22 mouse cellular contexts compared by ENCODE assay signal in genomic region chr7:74346451-74346850, GRCm38 (mm10).
A peak's percentile ranks its signal among the peaks of the same experiment; 100 is the strongest.
DNase-seq lines count a peak whose midpoint lies in the region; ATAC-seq lines count a peak whose summit lies in the region.
"Had no signal": no experiment of that assay in that cellular context is flagged by ENCODE, and none has a peak within 500 bp of the region (broad histone marks: within the 10 kb centered on the region; RNA-seq: fewer than 3 reads in every experiment).

No protein-coding gene starts in this region.

- H3K4me3 ChIP-seq in embryonic facial prominence, embryonic 10.5 days, result no peak overlapping the region
- no peak overlapping the region for H3K4me3 ChIP-seq in limb, embryonic 11.5 days (ENCODE audit: low read depth, low read length)
- H3K4me3 ChIP-seq: gastrocnemius, adult 2 months; heart, embryonic 10.5 days; midbrain, embryonic 13.5 days; neural tube, embryonic 12.5 days had no signal

- H3K27me3 ChIP-seq in embryonic facial prominence, embryonic 10.5 days (replicated peaks; ENCODE audit: low read depth, poor library complexity, severe bottlenecking), result no peaks in the 10 kb centered on the region
- no peaks in the 10 kb centered on the region for H3K27me3 ChIP-seq in limb, embryonic 11.5 days (ENCODE audit: control insufficient read depth, insufficient read depth, low read length)
- H3K27me3 ChIP-seq: midbrain, embryonic 13.5 days; neural tube, embryonic 12.5 days had no signal

- H3K4me1 ChIP-seq in embryonic facial prominence, embryonic 10.5 days, result peaks cover 20% of the 10 kb centered on the region
- H3K4me1 ChIP-seq in limb, embryonic 11.5 days (ENCODE audit: control insufficient read depth, insufficient read depth, low read length), result peaks cover 1% of the 10 kb centered on the region; the same call in 1 of the 2 replicates

- H3K36me3 ChIP-seq in embryonic facial prominence, embryonic 10.5 days (replicated peaks), result no peaks in the 10 kb centered on the region
- no peaks in the 10 kb centered on the region for H3K36me3 ChIP-seq in limb, embryonic 11.5 days (ENCODE audit: control insufficient read depth, insufficient read depth, low read length)
- H3K36me3 ChIP-seq: midbrain, embryonic 13.5 days; neural tube, embryonic 12.5 days had no signal

- H3K4me2 ChIP-seq in limb, embryonic 11.5 days (ENCODE audit: low read depth, severe bottlenecking), result no peak overlapping the region
- H3K4me2 ChIP-seq: liver, embryonic 11.5 days; midbrain, embryonic 13.5 days; neural tube, embryonic 12.5 days had no signal

- peak overlapping the region; percentile 66 for H3K27ac ChIP-seq in embryonic facial prominence, embryonic 10.5 days (replicated peaks)
- H3K27ac ChIP-seq in limb, embryonic 11.5 days (replicated peaks; ENCODE audit: low read depth, low read length), result peak overlapping the region; percentile 30
- H3K27ac ChIP-seq: gastrocnemius, adult 2 months; heart, embryonic 10.5 days; midbrain, embryonic 13.5 days; neural tube, embryonic 12.5 days had no signal

- ATAC-seq in limb, embryonic 11.5 days (ENCODE audit: insufficient number of reproducible peaks, low FRiP score, low TSS enrichment, low read depth), result peak; percentile 68; the same call in 1 of the 2 replicates
- ATAC-seq: intestine, embryonic 16.5 days; midbrain, embryonic 13.5 days had no signal

- DNase-seq in Muller cell, postnatal 12 days (ENCODE audit: inconsistent ontology term), result peak; percentile 56
- DNase-seq in embryonic facial prominence, embryonic 10.5 days (ENCODE audit: low spot score), result peak; percentile 20
- DNase-seq in fibroblast of lung, adult 2 months (ENCODE audit: low read depth), result peak; percentile 49
- no peak for DNase-seq in limb, embryonic 11.5 days (ENCODE audit: low spot score)
- DNase-seq in left cerebral cortex, adult 11 months (ENCODE audit: low spot score), result no peak
- no peak for DNase-seq in MN1 (ENCODE audit: low spot score)
- no peak for DNase-seq in embryo, embryonic 10 days (ENCODE audit: low spot score)
- DNase-seq in adrenal gland, postnatal 25 days, result no peak
- DNase-seq: adrenal gland, postnatal 36 days; cerebellum, adult 9-10 months; gastrocnemius, adult 2 months; kidney, adult 9 months; kidney, postnatal 14 days; layer of hippocampus, postnatal 36 days; lung, adult 18-20 months; lung, postnatal 10 days; thymus, postnatal 14 days had no signal

- H3K9ac ChIP-seq in limb, embryonic 11.5 days (ENCODE audit: low read length), result no peak overlapping the region
- H3K9ac ChIP-seq: midbrain, embryonic 13.5 days; neural tube, embryonic 12.5 days had no signal

- H3K9me3 ChIP-seq in embryonic facial prominence, embryonic 10.5 days, result no peaks in the 10 kb centered on the region
- no peaks in the 10 kb centered on the region for H3K9me3 ChIP-seq in limb, embryonic 11.5 days (ENCODE audit: control insufficient read depth, low read length)
- H3K9me3 ChIP-seq: heart, embryonic 10.5 days; midbrain, embryonic 13.5 days; neural tube, embryonic 12.5 days had no signal

- 52% methylated on average over 3 of the region's 3 CpGs for WGBS in embryonic facial prominence, embryonic 10.5 days
- 93% methylated on average over 3 of the region's 3 CpGs for WGBS in limb, embryonic 11.5 days

Comparison
In these comparisons a context has a peak if more than half of its experiments do, and no peak if none do; other contexts are left out.
1. DNase-seq: peak in Muller cell, postnatal 12 days (single experiment), embryonic facial prominence, embryonic 10.5 days (single experiment) and fibroblast of lung, adult 2 months (single experiment); none in limb, embryonic 11.5 days (single experiment), left cerebral cortex, adult 11 months (single experiment), MN1 (single experiment), embryo, embryonic 10 days (single experiment) and adrenal gland, postnatal 25 days (single experiment).